Mouse (Mus musculus) embryonic fibroblast, embryonic 13.5 days (primary cell): ENCODE measurements around the gene Dennd1a. TPM values are rescaled to one million over a fixed set of nuclear protein-coding genes. Genes with fewer than 3 reads are reported as not detected.

Experiments used
- H3K27ac ChIP-seq: 2 replicates; pipeline ENCODE4 v1.5.1; 2012; ENCODE audit warnings: low read length, control low read depth, inconsistent platforms; ENCODE audit not compliant: insufficient read depth
- H3K4me1 ChIP-seq: 2 replicates; pipeline ENCODE4 v1.6.1; 2011; ENCODE audit warnings: low read length; ENCODE audit not compliant: control insufficient read depth, insufficient read depth
- H3K4me3 ChIP-seq: 2 replicates; pipeline ENCODE4 v1.5.1; 2011; ENCODE audit warnings: mild to moderate bottlenecking, control low read depth, low read length; ENCODE audit not compliant: insufficient read depth
- CTCF ChIP-seq: IDR thresholded peaks from 2 replicates; pipeline ENCODE4 v1.5.1; 2011; ENCODE audit warnings: mild to moderate bottlenecking, control low read depth, low read length, moderate library complexity, borderline replicate concordance; ENCODE audit not compliant: insufficient read depth
- POLR2A ChIP-seq: IDR thresholded peaks from 2 replicates; pipeline ENCODE4 v1.6.1; 2011; ENCODE audit warnings: low read depth, mild to moderate bottlenecking, control low read depth, low read length, moderate library complexity
- polyA plus RNA-seq: library from polyadenylated mRNA; stranded (reverse); fragments of >200 nt; gene quantifications from 2 replicates; pipeline ENCODE4 v1.2.4, GENCODE M21; 2011; ENCODE audit warnings: low read depth; ENCODE audit not compliant: missing spikeins, insufficient read length

Gene Dennd1a
- polyA plus RNA-seq, 1 experiment = 25.7 TPM

DNA sequence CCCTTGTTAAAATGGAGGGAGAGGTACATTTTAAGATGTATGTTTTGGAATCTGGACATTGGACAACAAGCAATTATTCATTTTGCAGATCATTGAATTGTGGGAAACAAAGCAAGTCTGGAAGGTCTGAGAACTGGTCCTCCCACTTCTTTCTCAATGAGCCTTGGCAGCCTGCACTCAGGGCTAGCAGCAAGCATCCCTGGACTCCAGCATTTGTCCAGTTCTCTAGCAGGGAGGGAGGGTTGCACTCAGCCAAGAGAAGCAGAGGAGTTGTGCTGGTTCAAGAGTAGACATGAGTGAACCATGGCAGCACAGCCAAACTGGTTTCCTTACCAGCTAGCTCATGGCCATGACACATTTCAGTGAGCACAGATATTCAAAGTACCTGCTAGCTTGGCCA lies 447.3 kb downstream of the Dennd1a start:
- Histone ChIP-seq H3K27ac (peak overlapping the region; percentile 82; the same call in 1 of the 2 replicates), H3K4me1 (peaks cover 11% of the 10 kb centered on the region; the same call in 1 of the 2 replicates), H3K4me3 (no peak overlapping the region)
- no peak for TF ChIP-seq CTCF

GRCm38 (mm10) chr2:37838202-37838984 lies 448.8 kb downstream of the Dennd1a start:
- TF ChIP-seq CTCF (no peak), POLR2A (no peak)

GRCm38 (mm10) chr2:37837542-37837941 lies 449.6 kb downstream of the Dennd1a start:
- H3K4me1 ChIP-seq = peaks cover 6% of the 10 kb centered on the region; the same call in 1 of the 2 replicates
- no peak overlapping the region for H3K27ac ChIP-seq
- TF ChIP-seq POLR2A = no peak
- no peak for TF ChIP-seq CTCF
- H3K4me3 ChIP-seq = no peak overlapping the region

More at GRCm38 (mm10) chr2:37838202-37838984, 448.8 kb downstream of the Dennd1a start:
- H3K27ac ChIP-seq = no peak overlapping the region
- peaks cover 11% of the 10 kb centered on the region; the same call in 1 of the 2 replicates for H3K4me1 ChIP-seq
- no peak overlapping the region for H3K4me3 ChIP-seq

- no peak overlapping the region for H3K4me3 ChIP-seq
- peaks cover 2% of the 10 kb centered on the region; the same call in 1 of the 2 replicates for H3K4me1 ChIP-seq
- no peak overlapping the region for H3K27ac ChIP-seq
- TF ChIP-seq CTCF (no peak), POLR2A (no peak)
Measured at GRCm38 (mm10) chr2:37836926-37837325, 450.3 kb downstream of the Dennd1a start.

DNA sequence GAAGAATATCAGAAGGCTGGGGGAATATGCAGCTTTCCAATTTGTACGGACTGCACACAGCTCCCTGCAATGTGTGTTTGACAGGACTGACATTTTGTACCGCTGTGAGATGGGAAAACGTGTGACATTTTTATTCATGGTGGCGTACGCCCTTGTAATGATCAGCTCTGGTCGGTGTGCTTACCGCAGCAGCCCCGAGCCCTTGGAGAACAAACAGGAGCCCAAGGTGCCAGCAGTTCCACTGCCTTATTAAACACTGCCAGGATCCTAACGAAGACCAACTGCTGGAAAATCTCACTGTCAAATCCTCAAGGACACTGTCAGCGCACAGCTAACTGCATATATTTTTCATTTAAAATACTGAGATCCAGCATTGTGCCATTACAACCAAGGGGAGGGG lies 454.9 kb downstream of the Dennd1a start:
- Histone ChIP-seq H3K27ac (no peak overlapping the region), H3K4me3 (no peak overlapping the region), H3K4me1 (no peaks in the 10 kb centered on the region)
- TF ChIP-seq CTCF (no peak), POLR2A (no peak)

DNA sequence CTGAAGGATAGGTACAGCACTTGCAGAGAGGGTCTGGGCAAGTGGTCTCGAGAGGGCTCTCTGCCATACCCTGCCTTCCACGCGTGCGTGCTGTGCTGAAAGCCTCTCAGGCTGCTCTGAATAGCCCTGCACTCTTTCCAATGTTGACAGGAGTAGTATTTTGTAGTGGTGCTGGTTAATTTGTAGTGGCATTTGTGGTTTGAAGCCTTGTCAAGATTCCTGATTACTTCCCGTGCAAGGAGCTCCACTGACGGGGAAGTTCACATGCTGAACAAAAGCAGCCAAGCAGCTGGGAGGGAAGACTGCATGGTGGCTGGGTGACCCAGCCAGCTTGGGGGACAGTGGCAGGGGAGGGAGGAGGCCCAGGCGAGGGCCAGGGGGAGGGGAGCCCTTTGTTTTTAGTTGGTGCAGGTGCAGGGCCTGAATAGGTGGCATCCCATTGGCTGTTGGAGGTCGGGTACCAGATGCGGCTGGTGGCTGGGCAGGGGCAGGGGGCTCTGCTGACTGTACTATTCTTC lies 457.4 kb downstream of the Dennd1a start:
- TF ChIP-seq CTCF (no peak), POLR2A (no peak)

GRCm38 (mm10) chr2:37823826-37824225 lies 463.4 kb downstream of the Dennd1a start:
- H3K4me3 ChIP-seq = no peak overlapping the region
- no peak for TF ChIP-seq POLR2A
- TF ChIP-seq CTCF = no peak
- no peaks in the 10 kb centered on the region for H3K4me1 ChIP-seq
- H3K27ac ChIP-seq = no peak overlapping the region

More for the DNA sequence above, 457.4 kb downstream of the Dennd1a start:
- Histone ChIP-seq H3K4me1 (no peaks in the 10 kb centered on the region), H3K4me3 (no peak overlapping the region), H3K27ac (no peak overlapping the region)

DNA sequence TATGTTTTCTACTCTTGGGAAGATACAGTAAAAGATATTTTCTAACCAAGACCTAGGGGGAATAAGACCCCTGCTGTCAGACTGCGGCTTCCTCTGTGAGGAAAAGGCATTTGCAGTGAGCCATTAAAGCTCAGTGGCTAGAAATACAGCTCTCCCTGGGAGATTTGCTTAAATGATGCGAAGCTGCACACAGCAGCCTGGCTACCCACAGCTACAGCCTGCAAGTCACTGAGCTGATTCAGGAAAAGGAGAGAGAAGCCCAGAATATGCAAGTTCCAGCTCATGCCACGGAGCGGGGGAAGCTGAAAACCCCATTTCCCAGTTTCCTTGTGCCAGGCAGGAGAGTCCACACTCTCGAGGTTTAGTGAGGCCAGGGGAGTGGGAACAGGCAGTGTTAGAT lies 465.1 kb downstream of the Dennd1a start:
- H3K4me3 ChIP-seq = no peak overlapping the region
- no peak overlapping the region for H3K27ac ChIP-seq
- TF ChIP-seq POLR2A = no peak
- TF ChIP-seq CTCF = no peak
- H3K4me1 ChIP-seq = no peaks in the 10 kb centered on the region

DNA sequence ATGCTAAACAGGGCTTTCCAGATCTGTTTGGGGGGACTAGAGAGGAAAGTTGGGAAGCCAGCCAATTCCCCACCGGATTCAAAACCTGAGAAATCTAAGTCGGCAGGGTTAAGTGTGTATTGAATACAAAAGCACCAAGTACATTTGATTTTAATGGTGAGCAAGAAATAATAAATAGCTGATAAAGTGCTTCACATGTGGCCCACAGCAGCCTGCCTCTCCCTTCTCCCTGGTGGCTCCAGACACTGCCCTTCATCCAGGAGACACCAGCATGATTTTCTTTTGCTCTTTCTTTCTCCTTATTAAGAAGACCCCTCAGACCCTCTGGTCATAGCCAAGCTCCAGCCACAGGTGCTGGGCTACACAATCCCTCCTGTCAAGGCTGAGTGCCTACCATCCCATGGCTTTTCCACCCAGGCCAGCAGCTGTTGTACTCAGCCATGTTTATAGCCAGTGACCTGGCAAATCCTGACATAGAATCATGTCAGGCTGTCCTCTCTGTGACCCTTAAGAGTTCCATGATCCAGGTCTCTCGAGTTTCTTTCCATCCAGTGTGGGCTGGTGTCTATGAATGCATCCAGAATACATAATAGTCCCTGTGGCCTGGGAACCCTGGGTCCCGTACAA lies 467.6 kb downstream of the Dennd1a start:
- TF ChIP-seq CTCF (no peak), POLR2A (no peak)
- Histone ChIP-seq H3K27ac (no peak overlapping the region), H3K4me1 (no peaks in the 10 kb centered on the region), H3K4me3 (no peak overlapping the region)
